Comparison of ENCODE assay signal across 16 mouse cellular contexts in genomic region chr5:99068391-99068790, GRCm38 (mm10). TPM values are rescaled to one million over a fixed set of nuclear protein-coding genes. Genes with fewer than 3 reads are reported as not detected.
"Had no signal": no experiment of that assay in that cellular context is flagged by ENCODE, and none has a peak within 500 bp of the region (broad histone marks: within the 10 kb centered on the region; RNA-seq: fewer than 3 reads in every experiment).

No protein-coding gene starts in this region.

- H3K27me3 ChIP-seq: neural tube, embryonic 15.5 days; stomach, embryonic 15.5 days had no signal

- H3K9me3 ChIP-seq: neural tube, embryonic 15.5 days; stomach, embryonic 15.5 days had no signal

- H3K4me1 ChIP-seq: neural tube, embryonic 15.5 days; stomach, embryonic 15.5 days had no signal

- H3K27ac ChIP-seq: neural tube, embryonic 15.5 days; stomach, embryonic 15.5 days; stomach, postnatal 0 days had no signal

- H3K36me3 ChIP-seq: neural tube, embryonic 15.5 days; stomach, embryonic 15.5 days had no signal

- H3K4me3 ChIP-seq: neural tube, embryonic 15.5 days; stomach, embryonic 15.5 days had no signal

- DNase-seq: retina, postnatal 1 day; right cerebral cortex, adult 18-20 months; right cerebral cortex, postnatal 14 days; right cerebral cortex, postnatal 25 days; right cerebral cortex, postnatal 4 days; spleen, adult 18-20 months; thymus, adult 18-20 months; thymus, adult 2 months; thymus, postnatal 14 days; thymus, postnatal 25 days; thymus, postnatal 36 days; thymus, postnatal 4 days had no signal

- H3K9ac ChIP-seq: neural tube, embryonic 15.5 days; stomach, embryonic 15.5 days had no signal

- H3K4me2 ChIP-seq: neural tube, embryonic 15.5 days; stomach, embryonic 15.5 days had no signal

RNA-seq across cellular contexts. Expression of gene Prkg2, which starts 31.2 kb away (rescaled TPM):
- polyA plus RNA-seq: testis, adult 2 months had no signal
